Mouse (Mus musculus): ENCODE measurements around the gene Atp6v1g1.

DNA sequence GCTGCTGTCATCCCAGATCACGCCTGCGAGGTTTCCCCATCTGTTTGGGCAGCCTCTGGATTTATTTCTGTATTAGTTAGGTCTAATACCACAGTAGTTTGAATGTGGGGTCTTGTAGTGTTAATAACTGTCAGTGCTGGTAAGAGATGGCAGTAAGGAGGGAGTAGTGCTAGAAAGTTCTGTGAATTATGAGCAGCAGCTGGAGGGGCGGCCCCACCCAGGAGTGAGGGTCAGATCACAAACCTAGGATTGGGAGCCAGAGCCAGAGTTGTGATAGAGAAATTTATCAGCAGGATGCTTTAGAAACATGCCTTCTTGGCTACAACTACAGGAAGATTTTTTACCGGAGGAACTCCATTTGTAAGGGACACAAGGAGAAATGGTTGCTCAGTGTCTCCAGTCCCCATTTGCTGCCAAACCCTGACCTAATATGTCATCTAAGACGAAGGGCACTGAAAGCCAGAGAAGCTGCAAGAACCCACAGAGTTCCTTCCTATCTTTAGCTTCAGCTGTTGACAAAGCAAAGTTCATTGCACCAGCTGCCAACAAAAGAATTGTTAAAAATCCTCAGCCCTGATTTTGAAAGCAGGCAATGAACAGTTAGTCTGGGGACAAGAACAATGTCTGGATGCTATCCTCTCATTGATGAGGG is 50.0 kb downstream of the Atp6v1g1 start:
- TF ChIP-seq CTCF (IDR thresholded peaks at IDR 0.05; ENCODE audit: insufficient read depth, low read depth, low read length) (no peak), POLR2A (IDR thresholded peaks at IDR 0.05; ENCODE audit: insufficient read depth, low read depth, low read length) (no peak)

Measured in olfactory bulb, adult 2 months (tissue).